Mouse (Mus musculus) cerebellum, adult 11-12 months (tissue): ENCODE measurements around the gene Wdr45.
"Not testable (repeated sequence)": the region's sequence is repeated elsewhere in the genome, so short reads cannot be mapped to it uniquely, and the experiment has no call there.

Experiments used
- DNase-seq: peaks from one replicate; pipeline ENCODE4 v3.0.0; 2022

Gene Wdr45

GRCm38 (mm10) chrX:7721514-7722281, 7.6 kb downstream of the Wdr45 start, which contains the start of gene Gm45208:
TSS of gene Gm45208 (plus strand) at chrX:7722245.
- peak; percentile 77 for DNase-seq

- DNase-seq: no peak
Measured at GRCm38 (mm10) chrX:7722282-7722611, 8.1 kb downstream of the Wdr45 start.

GRCm38 (mm10) chrX:7722691-7723090, 8.6 kb downstream of the Wdr45 start:
- DNase-seq: no peak

GRCm38 (mm10) chrX:7724135-7724534, 10.0 kb downstream of the Wdr45 start:
- DNase-seq: no peak

- no peak for DNase-seq
Measured at GRCm38 (mm10) chrX:7725841-7726240, 11.7 kb downstream of the Wdr45 start.

GRCm38 (mm10) chrX:7727176-7727575, 13.0 kb downstream of the Wdr45 start:
- DNase-seq: no peak

GRCm38 (mm10) chrX:7728215-7728921, 14.2 kb downstream of the Wdr45 start, which contains the start of gene Praf2:
TSS of gene Praf2 (plus strand) at chrX:7728439.
- peak; percentile 85 for DNase-seq

DNA sequence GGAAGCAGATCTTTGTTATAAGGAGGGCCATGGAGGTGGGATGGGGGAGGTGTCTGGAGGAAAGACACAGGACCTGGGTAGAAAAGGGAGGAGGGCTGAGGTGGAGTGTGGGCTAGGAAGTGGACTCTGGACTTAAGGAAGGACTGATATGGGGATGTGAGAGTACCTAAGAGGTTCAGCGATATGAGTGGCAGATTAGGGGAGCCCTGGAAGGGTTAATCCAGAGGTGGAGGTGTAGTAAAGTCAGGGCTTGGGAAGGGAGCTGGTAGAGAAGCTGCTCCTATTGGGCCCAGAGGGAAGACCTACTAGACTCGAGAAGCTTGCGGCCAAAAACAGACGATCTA, 14.8 kb downstream of the Wdr45 start:
- DNase-seq: no peak

- peak; percentile 58 for DNase-seq
Measured at GRCm38 (mm10) chrX:7733571-7734156, 19.5 kb downstream of the Wdr45 start.

- peak; percentile 90 for DNase-seq
Measured at GRCm38 (mm10) chrX:7739336-7740081, 25.4 kb downstream of the Wdr45 start.

- peak; percentile 41 for DNase-seq
Measured at GRCm38 (mm10) chrX:7740082-7740819, 26.1 kb downstream of the Wdr45 start.

DNA sequence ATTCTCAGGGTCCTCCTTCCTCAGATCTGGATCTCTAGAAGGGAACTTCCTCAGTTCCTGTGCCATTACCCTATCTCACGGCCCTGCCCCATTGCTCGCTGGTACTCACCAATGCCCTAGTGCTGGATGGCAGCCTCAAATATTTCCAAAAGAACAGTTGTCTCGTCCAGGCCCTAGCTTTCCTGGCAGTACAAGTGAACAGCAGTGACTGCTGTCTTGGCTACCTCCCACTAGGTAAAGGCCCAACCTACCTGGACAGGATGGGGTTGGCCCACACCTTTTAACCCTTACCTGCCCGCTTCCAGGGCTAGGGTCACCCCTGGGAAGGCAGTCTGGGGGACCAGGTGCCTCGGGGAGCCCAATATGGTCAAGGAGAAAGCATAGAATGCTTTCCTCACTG, 27.0 kb downstream of the Wdr45 start:
- peak; percentile 72 for DNase-seq

- no peak for DNase-seq
Measured at GRCm38 (mm10) chrX:7743470-7743869, 29.3 kb downstream of the Wdr45 start.

- no peak for DNase-seq
Measured at GRCm38 (mm10) chrX:7744940-7745339, 30.8 kb downstream of the Wdr45 start.

DNA sequence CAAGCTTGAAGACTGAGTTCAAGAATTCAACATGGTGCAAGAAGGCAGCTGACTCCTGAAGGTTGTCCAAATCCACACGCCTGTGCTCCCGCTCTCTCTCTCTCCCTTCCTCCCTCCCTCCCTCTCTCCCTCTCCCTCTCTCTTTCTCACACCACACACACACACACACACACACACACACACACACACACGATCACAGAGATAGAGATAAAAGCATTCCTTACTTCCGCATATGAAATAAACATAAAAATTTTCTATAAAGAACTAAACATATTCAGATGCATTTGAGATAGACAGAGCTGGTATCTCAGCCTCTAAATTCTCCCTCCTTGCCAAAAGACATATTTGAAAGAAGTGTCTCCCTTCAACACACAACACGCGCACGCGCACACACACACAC, 31.3 kb downstream of the Wdr45 start:
- no peak for DNase-seq

GRCm38 (mm10) chrX:7750432-7751116, 36.4 kb downstream of the Wdr45 start, which contains the start of gene Ccdc120:
TSS of gene Ccdc120 (minus strand) at chrX:7750905.
- peak; percentile 88 for DNase-seq

- not testable (repeated sequence) for DNase-seq
Measured at GRCm38 (mm10) chrX:7753627-7754026, 39.5 kb downstream of the Wdr45 start.

GRCm38 (mm10) chrX:7762137-7762920, 48.2 kb downstream of the Wdr45 start, which contains the start of gene Tfe3:
TSS of gene Tfe3 (plus strand) at chrX:7762560.
- peak; percentile 96 for DNase-seq

DNA sequence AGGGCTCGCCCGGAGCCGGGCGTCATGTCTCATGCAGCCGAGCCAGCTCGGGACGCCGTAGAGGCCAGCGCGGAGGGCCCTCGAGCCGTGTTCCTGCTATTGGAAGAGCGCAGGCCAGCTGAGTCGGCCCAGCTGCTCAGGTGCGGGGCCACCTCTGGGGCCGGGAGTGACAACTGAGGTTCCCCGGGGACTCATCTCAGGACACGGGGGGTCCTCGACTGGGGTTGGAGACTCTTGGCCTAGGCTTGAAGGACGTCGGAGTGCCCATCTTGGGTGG, 48.7 kb downstream of the Wdr45 start:
- no peak for DNase-seq

GRCm38 (mm10) chrX:7763631-7764393, 49.7 kb downstream of the Wdr45 start:
- DNase-seq: no peak
